Mouse (Mus musculus): ENCODE data around the gene Acaa1a. TPM values are rescaled to one million over a fixed set of nuclear protein-coding genes. Genes with fewer than 3 reads are reported as not detected.
"Not testable (repeated sequence)": the region's sequence is repeated elsewhere in the genome, so short reads cannot be mapped to it uniquely, and the experiment has no call there.

Gene Acaa1a
- total RNA-seq, 2 experiments from 2014 or later, result 66.2 to 79.4 TPM

- DNase-seq (ENCODE audit: low spot score in 2 of 2), result no peak
Measured at GRCm38 (mm10) chr9:119338350-119338749, 1.1 kb upstream of the Acaa1a start.

- no peak for DNase-seq (ENCODE audit: low spot score in 2 of 2)
Measured at GRCm38 (mm10) chr9:119339106-119339505, 370 bp upstream of the Acaa1a start.

- DNase-seq (ENCODE audit: low spot score in 2 of 2), result no peak
Measured at GRCm38 (mm10) chr9:119340212-119340580, 720 bp downstream of the Acaa1a start.

- peak; percentile 89 to 91 for DNase-seq (ENCODE audit: low spot score in 2 of 2)
Measured at GRCm38 (mm10) chr9:119340909-119341816, 1.7 kb downstream of the Acaa1a start, which contains the start of gene Myd88. Gene Myd88 (minus strand): TSS chr9:119341411.

GRCm38 (mm10) chr9:119342728-119343127 lies 3.3 kb downstream of the Acaa1a start:
- DNase-seq (ENCODE audit: low spot score in 2 of 2), result no peak

GRCm38 (mm10) chr9:119346376-119346775 lies 6.9 kb downstream of the Acaa1a start:
- DNase-seq (ENCODE audit: low spot score in 2 of 2), result no peak

- no peak for DNase-seq (ENCODE audit: low spot score in 2 of 2)
Measured at GRCm38 (mm10) chr9:119350531-119350930, 11.1 kb downstream of the Acaa1a start.

GRCm38 (mm10) chr9:119350947-119351705 lies 11.7 kb downstream of the Acaa1a start:
- no peak for DNase-seq (ENCODE audit: low spot score in 2 of 2)

- DNase-seq (ENCODE audit: low spot score in 2 of 2), result peak; percentile 79 to 81
Measured at GRCm38 (mm10) chr9:119352060-119352459, 12.6 kb downstream of the Acaa1a start.

GRCm38 (mm10) chr9:119353926-119354325 lies 14.4 kb downstream of the Acaa1a start:
- no peak for DNase-seq (ENCODE audit: low spot score in 2 of 2)

GRCm38 (mm10) chr9:119355943-119356342 lies 16.5 kb downstream of the Acaa1a start:
- no peak for DNase-seq (ENCODE audit: low spot score in 2 of 2)

GRCm38 (mm10) chr9:119357331-119358057 lies 18.0 kb downstream of the Acaa1a start, which contains the start of gene Xylb:
Gene Xylb (plus strand): TSS chr9:119357381.
- DNase-seq (ENCODE audit: low spot score in 2 of 2), result peak; percentile 91 to 92

GRCm38 (mm10) chr9:119358058-119358429 lies 18.6 kb downstream of the Acaa1a start:
- DNase-seq (ENCODE audit: low spot score in 2 of 2), result no peak

- DNase-seq (ENCODE audit: low spot score in 2 of 2), result no peak
Measured at GRCm38 (mm10) chr9:119361416-119361815, 21.9 kb downstream of the Acaa1a start.

GRCm38 (mm10) chr9:119363229-119363628 lies 23.8 kb downstream of the Acaa1a start:
- no peak for DNase-seq (ENCODE audit: low spot score in 2 of 2)

- no peak for DNase-seq (ENCODE audit: low spot score in 2 of 2)
Measured at GRCm38 (mm10) chr9:119365284-119365683, 25.8 kb downstream of the Acaa1a start, which contains the start of gene Slc22a14. Gene Slc22a14 (minus strand): TSS chr9:119365553.

- no peak for DNase-seq (ENCODE audit: low spot score in 2 of 2)
Measured at GRCm38 (mm10) chr9:119368367-119368766, 28.9 kb downstream of the Acaa1a start.

- not testable (repeated sequence) for DNase-seq (ENCODE audit: low spot score in 2 of 2)
Measured at GRCm38 (mm10) chr9:119370770-119371169, 31.3 kb downstream of the Acaa1a start.

GRCm38 (mm10) chr9:119371251-119371650 lies 31.8 kb downstream of the Acaa1a start:
- no peak for DNase-seq (ENCODE audit: low spot score in 2 of 2)

GRCm38 (mm10) chr9:119375008-119375407 lies 35.5 kb downstream of the Acaa1a start:
- no peak for DNase-seq (ENCODE audit: low spot score in 2 of 2)

GRCm38 (mm10) chr9:119375556-119375955 lies 36.1 kb downstream of the Acaa1a start:
- DNase-seq (ENCODE audit: low spot score in 2 of 2), result no peak

Data from layer of hippocampus, postnatal 10 days (tissue).